Mouse (Mus musculus) ES-Bruce4 (cell line): ENCODE measurements around the gene Dis3l2.

Source experiments
- CTCF ChIP-seq: IDR thresholded peaks from one replicate; pipeline ENCODE4 v1.8.1; 2011; ENCODE audit warnings: low read depth, low read length
- EP300 ChIP-seq: IDR thresholded peaks from 2 replicates; pipeline ENCODE4 v1.6.1; 2011; ENCODE audit warnings: low read depth, low read length; ENCODE audit not compliant: insufficient read depth
- POLR2A ChIP-seq: IDR thresholded peaks from one replicate; pipeline ENCODE4 v1.8.1; 2011; ENCODE audit warnings: low read length; ENCODE audit not compliant: insufficient read depth

- TF ChIP-seq CTCF (no peak), EP300 (no peak), POLR2A (no peak)
Observed at GRCm38 (mm10) chr1:86703965-86704326, 338 bp downstream of the Dis3l2 start.
